Mouse (Mus musculus): ENCODE measurements around the gene Suco.

- TF ChIP-seq CTCF (conservative IDR thresholded peaks at IDR 0.05; ENCODE audit: insufficient read depth, insufficient read length, low read depth, low read length) (no peak), POLR2A (IDR thresholded peaks at IDR 0.05; ENCODE audit: low read depth, low read length) (no peak)
These were observed 97.4 kb downstream of the Suco start for GRCm38 (mm10) chr1:161779057-161779456.

Data from kidney, adult 2 months (tissue).